Comparison of ENCODE assay signal across 9 mouse cellular contexts in genomic region chr9:64100442-64100841, GRCm38 (mm10). TPM values are rescaled to one million over a fixed set of nuclear protein-coding genes. Genes with fewer than 3 reads are reported as not detected.
DNase-seq lines count a peak whose midpoint lies in the region; ATAC-seq and TF ChIP-seq lines count a peak whose summit lies in the region.
"Had no signal": no experiment of that assay in that cellular context is flagged by ENCODE, and none has a peak within 500 bp of the region (broad histone marks: within the 10 kb centered on the region; RNA-seq: fewer than 3 reads in every experiment).

No protein-coding gene starts in this region.

- TF ChIP-seq POLR2A in heart, adult 2 months (IDR thresholded peaks at IDR 0.05; ENCODE audit: insufficient read depth, low read depth, low read length): no peak

- peak; percentile 76; the same call in 1 of the 2 replicates for TF ChIP-seq EP300 in heart, adult 2 months (IDR thresholded peaks at IDR 0.05; ENCODE audit: insufficient read depth, low read depth, low read length)

- H3K9me3 ChIP-seq in forebrain, embryonic 10.5 days: no peaks in the 10 kb centered on the region
- H3K9me3 ChIP-seq in forebrain, embryonic 12.5 days: no peaks in the 10 kb centered on the region
- H3K9me3 ChIP-seq: limb, embryonic 13.5 days had no signal

- H3K27ac ChIP-seq in forebrain, embryonic 10.5 days: no peak overlapping the region
- no peak overlapping the region for H3K27ac ChIP-seq in forebrain, embryonic 12.5 days
- H3K27ac ChIP-seq in heart, adult 2 months: no peak overlapping the region
- H3K27ac ChIP-seq: limb, embryonic 13.5 days had no signal

- ATAC-seq in forebrain, embryonic 12.5 days (ENCODE audit: low FRiP score): no peak

- H3K4me3 ChIP-seq in forebrain, embryonic 10.5 days: no peak overlapping the region
- no peak overlapping the region for H3K4me3 ChIP-seq in forebrain, embryonic 12.5 days (replicated peaks)
- no peak overlapping the region for H3K4me3 ChIP-seq in heart, adult 2 months
- H3K4me3 ChIP-seq: limb, embryonic 13.5 days had no signal

- no peak overlapping the region for H3K9ac ChIP-seq in forebrain, embryonic 12.5 days
- H3K9ac ChIP-seq in heart, adult 2 months (ENCODE audit: low read depth, low read length): no peak overlapping the region
- H3K9ac ChIP-seq: limb, embryonic 13.5 days had no signal

- no peaks in the 10 kb centered on the region for H3K4me1 ChIP-seq in forebrain, embryonic 10.5 days
- no peaks in the 10 kb centered on the region for H3K4me1 ChIP-seq in forebrain, embryonic 12.5 days
- peaks cover 1% of the 10 kb centered on the region for H3K4me1 ChIP-seq in heart, adult 2 months (ENCODE audit: control insufficient read depth, insufficient read depth, low read length)

- intact Hi-C loops in heart, adult 2 months (cut with DNase I): loop anchor here (1.0 kb wide), 1 partner anchor 184 kb away; no protein-coding TSS in a partner anchor

- no peaks in the 10 kb centered on the region for H3K36me3 ChIP-seq in forebrain, embryonic 10.5 days (replicated peaks)
- no peaks in the 10 kb centered on the region for H3K36me3 ChIP-seq in forebrain, embryonic 12.5 days (replicated peaks)
- H3K36me3 ChIP-seq in heart, adult 2 months (ENCODE audit: control insufficient read depth, insufficient read depth, low read length): no peaks in the 10 kb centered on the region
- H3K36me3 ChIP-seq: limb, embryonic 13.5 days had no signal

- no peaks in the 10 kb centered on the region for H3K27me3 ChIP-seq in forebrain, embryonic 10.5 days (ENCODE audit: poor library complexity, severe bottlenecking)
- H3K27me3 ChIP-seq in forebrain, embryonic 12.5 days: no peaks in the 10 kb centered on the region
- H3K27me3 ChIP-seq in heart, adult 2 months (ENCODE audit: control insufficient read depth, insufficient read depth, low read length): no peaks in the 10 kb centered on the region
- H3K27me3 ChIP-seq: limb, embryonic 13.5 days had no signal

- no peaks in the 10 kb centered on the region for H3K79me2 ChIP-seq in heart, adult 2 months (replicated peaks; ENCODE audit: control insufficient read depth, insufficient read depth, low read length)

- H3K4me2 ChIP-seq in forebrain, embryonic 12.5 days: no peak overlapping the region
- H3K4me2 ChIP-seq: limb, embryonic 13.5 days had no signal

- no peak; the same call in 1 of the 2 replicates for TF ChIP-seq CTCF in heart, adult 2 months (IDR thresholded peaks at IDR 0.05)

- 3% methylated on average over 4 of the region's 4 CpGs for whole genome bisulfite sequencing in forebrain, embryonic 10.5 days
- WGBS in forebrain, embryonic 12.5 days: 2% methylated on average over 4 of the region's 4 CpGs
- 5% methylated on average over 4 of the region's 4 CpGs for WGBS in heart, adult 2 months

- peak; percentile 81 for DNase-seq in forebrain, embryonic 10.5 days (ENCODE audit: extremely low spot score, low spot score)
- peak; percentile 73 for DNase-seq in MN1 (ENCODE audit: low spot score)
- DNase-seq in cerebellum, postnatal 10 days: peak; percentile 78 to 80
- peak; percentile 76 to 83 for DNase-seq in heart, adult 2 months
- peak; percentile 36 to 66 for DNase-seq in layer of hippocampus, adult 18-20 months (ENCODE audit: low spot score in 2 of 2)
- peak; percentile 77 for DNase-seq in lung, postnatal 25 days (ENCODE audit: low spot score)
- peak; percentile 73 to 85 for DNase-seq in spleen, postnatal 10 days (ENCODE audit: low spot score in 2 of 2)

RNA-seq across cellular contexts. Expression of gene Lctl, which starts 16.5 kb away (rescaled TPM):
- 0.11 TPM in 1 of 2 replicates, not detected in the other for polyA plus RNA-seq in forebrain, embryonic 10.5 days (2016; fragmentation: Nextera tagmentation; extraction: Ambion mirVana)
- 0.14 TPM in 1 of 2 replicates, not detected in the other for polyA plus RNA-seq in forebrain, embryonic 12.5 days (2016; fragmentation: Nextera tagmentation; extraction: Ambion mirVana)
- not detected for total RNA-seq in heart, adult 2 months (2021)
- 0.79 and 1.8 TPM in 2 replicates for polyA plus RNA-seq in heart, adult 2 months (2012; rRNA removed)
- total RNA-seq in layer of hippocampus, adult 18-20 months (2021): not detected
- polyA plus RNA-seq: limb, embryonic 13.5 days had no signal
